Mouse (Mus musculus): ENCODE data around the gene Rad51b. TPM values are rescaled to one million over a fixed set of nuclear protein-coding genes. Genes with fewer than 3 reads are reported as not detected.

Gene Rad51b
- polyA plus RNA-seq, 1 experiment from 2014 or later = 7.6 TPM

- WGBS = 86% methylated on average over 4 of the region's 4 CpGs
- no peaks in the 10 kb centered on the region for H3K27me3 ChIP-seq
- H3K9me3 ChIP-seq = no peaks in the 10 kb centered on the region
- peaks cover 9% of the 10 kb centered on the region; the same call in 1 of the 2 replicates for H3K36me3 ChIP-seq
- no peak overlapping the region for H3K4me2 ChIP-seq (replicated peaks)
- no peak overlapping the region for H3K27ac ChIP-seq (replicated peaks)
- no peak overlapping the region for H3K9ac ChIP-seq (replicated peaks)
- H3K4me3 ChIP-seq = no peak overlapping the region
- H3K4me1 ChIP-seq = no peaks in the 10 kb centered on the region
- no peak for ATAC-seq (ENCODE audit: low FRiP score, low read depth)
Observed at GRCm38 (mm10) chr12:79331722-79332121, 34.6 kb downstream of the Rad51b start.

- Histone ChIP-seq H3K27ac (replicated peaks) (no peak overlapping the region), H3K9ac (replicated peaks) (no peak overlapping the region), H3K4me1 (no peaks in the 10 kb centered on the region), H3K4me2 (replicated peaks) (no peak overlapping the region), H3K36me3 (peaks cover 8% of the 10 kb centered on the region; the same call in 1 of the 2 replicates), H3K27me3 (no peaks in the 10 kb centered on the region), H3K9me3 (no peaks in the 10 kb centered on the region), H3K4me3 (no peak overlapping the region)
- WGBS = 95% methylated on average over 8 of the region's 8 CpGs
- no peak for ATAC-seq (ENCODE audit: low FRiP score, low read depth)
Observed at GRCm38 (mm10) chr12:79338791-79339190, 41.7 kb downstream of the Rad51b start.

GRCm38 (mm10) chr12:79340513-79340912 lies 43.4 kb downstream of the Rad51b start:
- Histone ChIP-seq H3K4me1 (no peaks in the 10 kb centered on the region), H3K27ac (replicated peaks) (no peak overlapping the region), H3K9ac (replicated peaks) (no peak overlapping the region), H3K9me3 (no peaks in the 10 kb centered on the region), H3K4me3 (no peak overlapping the region), H3K36me3 (no peaks in the 10 kb centered on the region), H3K27me3 (no peaks in the 10 kb centered on the region), H3K4me2 (replicated peaks) (no peak overlapping the region)
- no peak for ATAC-seq (ENCODE audit: low FRiP score, low read depth)
- 83% methylated on average over 6 of the region's 6 CpGs for WGBS

- Histone ChIP-seq H3K9ac (replicated peaks) (no peak overlapping the region), H3K4me2 (replicated peaks) (no peak overlapping the region), H3K27me3 (no peaks in the 10 kb centered on the region), H3K27ac (replicated peaks) (no peak overlapping the region), H3K9me3 (no peaks in the 10 kb centered on the region), H3K4me1 (no peaks in the 10 kb centered on the region), H3K4me3 (no peak overlapping the region), H3K36me3 (no peaks in the 10 kb centered on the region)
- ATAC-seq (ENCODE audit: low FRiP score, low read depth) = no peak
- 60% methylated on average over 6 of the region's 6 CpGs for WGBS
Observed at GRCm38 (mm10) chr12:79341291-79341845, 44.3 kb downstream of the Rad51b start.

- no peak overlapping the region for H3K4me2 ChIP-seq (replicated peaks)
Observed at GRCm38 (mm10) chr12:79346198-79346733, 49.2 kb downstream of the Rad51b start.

GRCm38 (mm10) chr12:79347643-79348042 lies 50.6 kb downstream of the Rad51b start:
- Histone ChIP-seq H3K9ac (replicated peaks) (no peak overlapping the region), H3K27ac (replicated peaks) (no peak overlapping the region), H3K4me2 (replicated peaks) (no peak overlapping the region), H3K27me3 (no peaks in the 10 kb centered on the region), H3K4me3 (no peak overlapping the region), H3K4me1 (peaks cover 6% of the 10 kb centered on the region; the same call in 1 of the 2 replicates), H3K36me3 (no peaks in the 10 kb centered on the region), H3K9me3 (no peaks in the 10 kb centered on the region)
- WGBS = 9% methylated on average over 6 of the region's 6 CpGs
- ATAC-seq (ENCODE audit: low FRiP score, low read depth) = peak; percentile 41; the same call in 1 of the 2 replicates

More at GRCm38 (mm10) chr12:79346198-79346733, 49.2 kb downstream of the Rad51b start:
- Histone ChIP-seq H3K9me3 (no peaks in the 10 kb centered on the region), H3K4me1 (no peaks in the 10 kb centered on the region), H3K27ac (replicated peaks) (no peak overlapping the region), H3K27me3 (no peaks in the 10 kb centered on the region), H3K9ac (replicated peaks) (no peak overlapping the region), H3K36me3 (no peaks in the 10 kb centered on the region), H3K4me3 (no peak overlapping the region)
- WGBS = 81% methylated on average over 5 of the region's 5 CpGs
- ATAC-seq (ENCODE audit: low FRiP score, low read depth) = no peak

GRCm38 (mm10) chr12:79351461-79351860 lies 54.4 kb downstream of the Rad51b start:
- H3K4me2 ChIP-seq (replicated peaks) = no peak overlapping the region
- 91% methylated on average over 7 of the region's 7 CpGs for WGBS
- peaks cover 10% of the 10 kb centered on the region; the same call in 1 of the 2 replicates for H3K4me1 ChIP-seq
- no peaks in the 10 kb centered on the region for H3K27me3 ChIP-seq
- no peaks in the 10 kb centered on the region for H3K36me3 ChIP-seq
- H3K9me3 ChIP-seq = no peaks in the 10 kb centered on the region
- ATAC-seq (ENCODE audit: low FRiP score, low read depth) = no peak
- no peak overlapping the region for H3K27ac ChIP-seq (replicated peaks)
- no peak overlapping the region for H3K9ac ChIP-seq (replicated peaks)
- no peak overlapping the region for H3K4me3 ChIP-seq

- H3K36me3 ChIP-seq = no peaks in the 10 kb centered on the region
- no peak overlapping the region for H3K9ac ChIP-seq (replicated peaks)
- ATAC-seq (ENCODE audit: low FRiP score, low read depth) = no peak
- H3K27me3 ChIP-seq = no peaks in the 10 kb centered on the region
- no peak overlapping the region; the same call in 1 of the 2 replicates for H3K27ac ChIP-seq (replicated peaks)
- no peaks in the 10 kb centered on the region for H3K9me3 ChIP-seq
- no peak overlapping the region for H3K4me3 ChIP-seq
- 81% methylated on average over 3 of the region's 3 CpGs for WGBS
- peaks cover 10% of the 10 kb centered on the region; the same call in 1 of the 2 replicates for H3K4me1 ChIP-seq
- no peak overlapping the region for H3K4me2 ChIP-seq (replicated peaks)
Observed at GRCm38 (mm10) chr12:79352086-79352741, 55.1 kb downstream of the Rad51b start.

- Histone ChIP-seq H3K27me3 (no peaks in the 10 kb centered on the region), H3K36me3 (no peaks in the 10 kb centered on the region), H3K4me3 (no peak overlapping the region), H3K9ac (replicated peaks) (no peak overlapping the region), H3K4me2 (replicated peaks) (0 out of 2 replicates have a peak overlapping the region, but pooled peaks have one; percentile 9), H3K4me1 (peaks cover 10% of the 10 kb centered on the region; the same call in 1 of the 2 replicates), H3K27ac (replicated peaks) (peak overlapping the region; percentile 39; the same call in 1 of the 2 replicates), H3K9me3 (no peaks in the 10 kb centered on the region)
- ATAC-seq (ENCODE audit: low FRiP score, low read depth) = no peak
- WGBS = 9% methylated on average over 3 of the region's 3 CpGs
Observed at GRCm38 (mm10) chr12:79352742-79353114, 55.6 kb downstream of the Rad51b start.

GRCm38 (mm10) chr12:79353356-79353755 lies 56.3 kb downstream of the Rad51b start:
- H3K4me3 ChIP-seq = no peak overlapping the region
- H3K27ac ChIP-seq (replicated peaks) = no peak overlapping the region
- peaks cover 10% of the 10 kb centered on the region; the same call in 1 of the 2 replicates for H3K4me1 ChIP-seq
- H3K9ac ChIP-seq (replicated peaks) = no peak overlapping the region
- no peak overlapping the region for H3K4me2 ChIP-seq (replicated peaks)
- H3K27me3 ChIP-seq = no peaks in the 10 kb centered on the region
- 68% methylated on average over 5 of the region's 5 CpGs for WGBS
- no peak for ATAC-seq (ENCODE audit: low FRiP score, low read depth)
- H3K36me3 ChIP-seq = no peaks in the 10 kb centered on the region
- no peaks in the 10 kb centered on the region for H3K9me3 ChIP-seq

GRCm38 (mm10) chr12:79354621-79355020 lies 57.5 kb downstream of the Rad51b start:
- ATAC-seq (ENCODE audit: low FRiP score, low read depth) = no peak
- Histone ChIP-seq H3K27me3 (no peaks in the 10 kb centered on the region), H3K4me3 (no peak overlapping the region), H3K4me1 (peaks cover 10% of the 10 kb centered on the region; the same call in 1 of the 2 replicates), H3K36me3 (no peaks in the 10 kb centered on the region), H3K9me3 (no peaks in the 10 kb centered on the region), H3K4me2 (replicated peaks) (no peak overlapping the region), H3K27ac (replicated peaks) (no peak overlapping the region), H3K9ac (replicated peaks) (no peak overlapping the region)
- WGBS = 79% methylated on average over 7 of the region's 7 CpGs

GRCm38 (mm10) chr12:79356138-79356537 lies 59.1 kb downstream of the Rad51b start:
- Histone ChIP-seq H3K4me1 (peaks cover 10% of the 10 kb centered on the region; the same call in 1 of the 2 replicates), H3K9me3 (no peaks in the 10 kb centered on the region), H3K36me3 (no peaks in the 10 kb centered on the region), H3K9ac (replicated peaks) (no peak overlapping the region), H3K27me3 (no peaks in the 10 kb centered on the region), H3K4me3 (no peak overlapping the region), H3K4me2 (replicated peaks) (no peak overlapping the region), H3K27ac (replicated peaks) (no peak overlapping the region)
- 90% methylated on average over 4 of the region's 4 CpGs for WGBS
- ATAC-seq (ENCODE audit: low FRiP score, low read depth) = no peak

All from midbrain, embryonic 12.5 days (tissue).